Mouse (Mus musculus) forebrain, embryonic 10.5 days (tissue): Measurements from ENCODE around the gene Ehmt1. TPM values are rescaled to one million over a fixed set of nuclear protein-coding genes. Genes with fewer than 3 reads are reported as not detected.

Experiments used
- DNase-seq: peaks from one replicate; pipeline ENCODE4 v3.0.0-alpha.2; 2017; ENCODE audit warnings: low spot score; ENCODE audit errors: extremely low spot score
- H3K27ac ChIP-seq: fragments of 300-500 bp; sonication (generic); 2 replicates; pipeline ENCODE4 v1.5.1; 2016; ENCODE audit warnings: mild to moderate bottlenecking
- H3K27me3 ChIP-seq: fragments of 300-500 bp; sonication (generic); 2 replicates; pipeline ENCODE4 v1.6.1; 2016; ENCODE audit warnings: mild to moderate bottlenecking; ENCODE audit not compliant: poor library complexity, severe bottlenecking
- H3K36me3 ChIP-seq: fragments of 300-500 bp; sonication (generic); replicated peaks from 2 replicates; pipeline ENCODE4 v1.6.1; 2016; ENCODE audit warnings: mild to moderate bottlenecking, moderate library complexity
- H3K4me1 ChIP-seq: fragments of 300-500 bp; sonication (generic); 2 replicates; pipeline ENCODE4 v1.6.1; 2016
- H3K4me3 ChIP-seq: fragments of 300-500 bp; sonication (generic); 2 replicates; pipeline ENCODE4 v1.5.1; 2016; ENCODE audit warnings: mild to moderate bottlenecking, moderate library complexity
- H3K9me3 ChIP-seq: fragments of 300-500 bp; sonication (generic); 2 replicates; pipeline ENCODE4 v1.6.1; 2016; ENCODE audit warnings: mild to moderate bottlenecking, moderate library complexity
- WGBS: fragments of 180-500 bp; shearing (Covaris S2); methylation state at CpG from one replicate; pipeline ENCODE4 v1.1.7; 2016; 5-methylcytosine and 5-hydroxymethylcytosine counted together
- microRNA-seq: library from miRNA; unstranded; fragments of <30 nt; microRNA quantifications from one replicate; pipeline ENCODE4, GENCODE M21; 2017
- polyA plus RNA-seq: library from polyadenylated mRNA; unstranded; fragments of >200 nt; fragmentation: Nextera tagmentation; extraction: Ambion mirVana; gene quantifications from 2 replicates; pipeline ENCODE4 v1.2.1, GENCODE M21; 2016

Ehmt1 gene
- polyA plus RNA-seq, 1 experiment from 2014 or later, result 149 TPM

DNA sequence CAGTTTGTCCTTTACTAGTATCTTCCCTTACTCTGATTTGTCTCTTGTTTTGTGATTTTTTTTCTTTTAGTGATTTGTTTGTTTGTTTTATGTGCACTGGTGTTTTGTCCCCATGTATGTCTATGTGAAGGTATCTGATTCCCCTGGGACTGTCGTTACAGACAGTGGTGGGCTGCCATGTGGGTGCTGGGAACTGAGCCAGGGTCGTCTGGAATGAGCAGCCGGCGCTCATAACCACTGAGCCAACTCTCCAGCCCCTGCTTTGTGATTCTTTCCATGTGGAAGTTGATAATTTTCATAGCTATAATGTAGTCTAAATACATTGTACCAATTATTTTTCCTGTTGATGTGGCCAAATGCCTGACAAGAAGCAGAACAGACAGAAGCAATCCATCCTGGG is 148.6 kb downstream of the Ehmt1 start:
- 87% methylated on average over 4 of the region's 4 CpGs for WGBS
- Histone ChIP-seq H3K36me3 (no peaks in the 10 kb centered on the region), H3K27ac (no peak overlapping the region), H3K4me3 (no peak overlapping the region), H3K27me3 (no peaks in the 10 kb centered on the region; the same call in none of the 2 replicates), H3K4me1 (peaks cover 4% of the 10 kb centered on the region), H3K9me3 (no peaks in the 10 kb centered on the region)
- DNase-seq, result no peak

DNA sequence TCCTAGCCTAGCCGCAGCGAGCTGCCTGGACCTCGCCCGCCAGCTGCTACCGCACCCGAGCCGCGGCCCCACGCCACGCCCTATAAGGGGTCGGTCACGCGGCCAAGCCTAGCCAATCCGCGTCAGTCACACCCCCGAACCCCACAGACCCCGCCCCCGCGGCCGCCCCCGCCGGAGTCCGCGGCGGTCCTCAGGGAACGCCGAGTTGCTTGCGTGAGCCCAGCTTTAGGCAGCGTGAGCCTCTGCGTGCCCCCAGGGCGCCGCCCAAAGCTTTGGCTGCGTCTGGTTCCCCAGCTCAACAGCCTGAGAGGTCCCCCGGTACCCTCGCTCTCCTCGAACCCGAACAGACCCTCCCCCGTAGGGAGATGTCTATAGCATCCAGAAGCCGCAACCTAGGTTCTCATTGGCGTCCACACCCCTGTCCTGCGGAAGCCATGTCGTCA is 156.3 kb downstream of the Ehmt1 start, which contains the start of gene Cacna1b:
Gene Cacna1b, minus strand, starts transcription at position 38 of the 443 bp plus-strand sequence.
- Histone ChIP-seq H3K27me3 (peaks cover 35% of the 10 kb centered on the region), H3K27ac (peak within 1 kb of the TSS; percentile 60), H3K4me3 (peak within 1 kb of the TSS; percentile 69), H3K9me3 (no peaks in the 10 kb centered on the region), H3K36me3 (no peaks in the 10 kb centered on the region), H3K4me1 (peaks cover 19% of the 10 kb centered on the region)
- under 1% methylated on average over 42 of the region's 42 CpGs for WGBS
- DNase-seq, result peak; percentile 84

DNA sequence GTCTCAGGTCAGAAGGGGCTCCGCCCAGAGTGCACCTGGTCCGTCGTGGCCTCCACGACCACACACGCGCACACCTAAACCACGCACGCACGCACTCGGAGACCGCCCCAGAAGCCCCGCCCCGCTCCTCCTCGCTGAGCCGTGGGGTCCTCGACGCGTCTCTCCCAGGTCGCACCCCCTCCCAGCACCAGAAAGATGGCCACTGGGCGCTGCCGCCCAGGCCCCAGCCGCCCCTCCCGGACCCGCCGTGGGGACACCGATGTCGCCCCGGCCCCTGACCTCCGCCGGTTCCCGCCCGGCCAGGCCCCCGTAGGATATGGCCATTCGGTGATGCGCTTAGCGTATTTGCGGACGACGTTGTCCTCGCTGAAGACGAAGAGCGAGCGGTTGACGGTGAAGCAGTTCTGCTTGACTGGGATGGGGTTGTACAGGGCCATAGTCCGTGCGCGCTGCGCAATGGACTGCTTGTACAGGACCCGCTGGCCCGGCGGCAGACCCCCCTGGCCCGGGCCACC is 156.9 kb downstream of the Ehmt1 start:
- Histone ChIP-seq H3K9me3 (no peaks in the 10 kb centered on the region), H3K4me1 (peaks cover 19% of the 10 kb centered on the region), H3K27me3 (peaks cover 35% of the 10 kb centered on the region), H3K4me3 (peak overlapping the region; percentile 69), H3K36me3 (no peaks in the 10 kb centered on the region), H3K27ac (peak overlapping the region; percentile 45)
- WGBS, result under 1% methylated on average over 52 of the region's 52 CpGs
- peak; percentile 29 for DNase-seq

- Histone ChIP-seq H3K4me3 (peak overlapping the region; percentile 69), H3K36me3 (no peaks in the 10 kb centered on the region), H3K27ac (no peak overlapping the region), H3K9me3 (no peaks in the 10 kb centered on the region), H3K27me3 (peaks cover 35% of the 10 kb centered on the region), H3K4me1 (peaks cover 19% of the 10 kb centered on the region)
- peak; percentile 77 for DNase-seq
- WGBS, result under 1% methylated on average over 35 of the region's 35 CpGs
These were observed 157.4 kb downstream of the Ehmt1 start for GRCm38 (mm10) chr2:24761923-24762445.

- Histone ChIP-seq H3K9me3 (no peaks in the 10 kb centered on the region), H3K27ac (no peak overlapping the region), H3K4me3 (no peak overlapping the region), H3K27me3 (no peaks in the 10 kb centered on the region), H3K36me3 (no peaks in the 10 kb centered on the region), H3K4me1 (no peaks in the 10 kb centered on the region)
- peak; percentile 54 for DNase-seq
- WGBS, result 92% methylated on average over 1 of the region's 1 CpGs
These were observed 164.1 kb downstream of the Ehmt1 start for GRCm38 (mm10) chr2:24755276-24755675.

DNA sequence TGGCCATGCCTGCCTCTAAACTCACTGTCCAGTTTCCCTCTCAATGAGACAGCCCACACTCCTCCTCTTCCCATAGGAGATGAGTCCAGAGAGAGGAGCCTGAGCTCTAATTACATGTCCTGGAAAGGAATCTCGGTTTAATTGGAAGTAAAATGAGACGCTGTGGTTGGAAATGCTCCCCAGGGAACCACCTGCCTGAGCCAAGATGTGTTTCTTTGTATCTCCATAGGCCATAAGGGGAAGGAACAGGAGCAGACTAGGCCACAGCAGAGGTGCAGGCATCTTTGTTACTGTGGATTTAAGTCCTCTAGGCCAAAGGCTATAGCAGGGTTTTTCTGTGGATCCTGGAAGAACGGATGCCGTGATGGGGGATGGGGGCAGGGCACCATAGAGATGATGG is 166.8 kb downstream of the Ehmt1 start:
- H3K27ac ChIP-seq, result no peak overlapping the region
- 62% methylated on average over 4 of the region's 4 CpGs for WGBS
- no peaks in the 10 kb centered on the region for H3K36me3 ChIP-seq
- DNase-seq, result no peak
- H3K9me3 ChIP-seq, result no peaks in the 10 kb centered on the region
- H3K4me1 ChIP-seq, result no peaks in the 10 kb centered on the region
- H3K27me3 ChIP-seq, result no peaks in the 10 kb centered on the region
- H3K4me3 ChIP-seq, result no peak overlapping the region

GRCm38 (mm10) chr2:24750051-24750450 is 169.4 kb downstream of the Ehmt1 start:
- 71% methylated on average over 3 of the region's 3 CpGs for WGBS
- no peaks in the 10 kb centered on the region for H3K36me3 ChIP-seq
- no peak overlapping the region for H3K4me3 ChIP-seq

GRCm38 (mm10) chr2:24747878-24748277 is 171.5 kb downstream of the Ehmt1 start:
- Histone ChIP-seq H3K4me3 (no peak overlapping the region), H3K4me1 (peaks cover 7% of the 10 kb centered on the region; the same call in 1 of the 2 replicates), H3K36me3 (no peaks in the 10 kb centered on the region), H3K9me3 (no peaks in the 10 kb centered on the region), H3K27ac (no peak overlapping the region), H3K27me3 (no peaks in the 10 kb centered on the region)
- 86% methylated on average over 7 of the region's 7 CpGs for WGBS
- no peak for DNase-seq

More at GRCm38 (mm10) chr2:24750051-24750450, 169.4 kb downstream of the Ehmt1 start:
- H3K27ac ChIP-seq, result no peak overlapping the region
- H3K9me3 ChIP-seq, result no peaks in the 10 kb centered on the region
- no peaks in the 10 kb centered on the region for H3K4me1 ChIP-seq
- H3K27me3 ChIP-seq, result no peaks in the 10 kb centered on the region
- no peak for DNase-seq

Small RNAs within 50 kb of the gene (microRNA-seq; reads per million reads assigned to microRNA genes)
- gene Gm22875, result not detected

Other genes starting within 250 kb of the Ehmt1 start
- 1.7 and 1.8 TPM in 2 replicates for gene Cacna1b, start 156.5 kb downstream of the Ehmt1 start, polyA plus RNA-seq
- 17.8 and 19.1 TPM in 2 replicates for gene Arrdc1, start 15.6 kb upstream of the Ehmt1 start, polyA plus RNA-seq
- 23.7 and 24.2 TPM in 2 replicates for gene Zmynd19, start 30.2 kb upstream of the Ehmt1 start, polyA plus RNA-seq
- 35.1 and 35.2 TPM in 2 replicates for gene Dph7, start 42.8 kb upstream of the Ehmt1 start, polyA plus RNA-seq
- 121 and 124 TPM in 2 replicates for gene Mrpl41, start 55.5 kb upstream of the Ehmt1 start, polyA plus RNA-seq
- gene Pnpla7, start 56.4 kb upstream of the Ehmt1 start, polyA plus RNA-seq, result 4.5 and 5.3 TPM in 2 replicates
- gene Nsmf, start 134.7 kb upstream of the Ehmt1 start, polyA plus RNA-seq, result 62.7 and 64.7 TPM in 2 replicates
- gene Entpd8, start 160.7 kb upstream of the Ehmt1 start, polyA plus RNA-seq, result not detected in 2 replicates
- gene Noxa1, start 175.5 kb upstream of the Ehmt1 start, polyA plus RNA-seq, result 0.26 and 0.29 TPM in 2 replicates